Mouse (Mus musculus) telencephalon, adult 2 months (tissue): ENCODE results near the gene Tmx2.
A peak's percentile ranks its signal among the peaks of the same experiment; 100 is the strongest.
"Not testable (repeated sequence)": the region's sequence is repeated elsewhere in the genome, so short reads cannot be mapped to it uniquely, and the experiment has no call there.

Experiments
- DNase-seq: peaks from one replicate; pipeline ENCODE4 v3.0.0-alpha.2; 2011; ENCODE audit warnings: low read depth, low spot score

Gene Tmx2

DNA sequence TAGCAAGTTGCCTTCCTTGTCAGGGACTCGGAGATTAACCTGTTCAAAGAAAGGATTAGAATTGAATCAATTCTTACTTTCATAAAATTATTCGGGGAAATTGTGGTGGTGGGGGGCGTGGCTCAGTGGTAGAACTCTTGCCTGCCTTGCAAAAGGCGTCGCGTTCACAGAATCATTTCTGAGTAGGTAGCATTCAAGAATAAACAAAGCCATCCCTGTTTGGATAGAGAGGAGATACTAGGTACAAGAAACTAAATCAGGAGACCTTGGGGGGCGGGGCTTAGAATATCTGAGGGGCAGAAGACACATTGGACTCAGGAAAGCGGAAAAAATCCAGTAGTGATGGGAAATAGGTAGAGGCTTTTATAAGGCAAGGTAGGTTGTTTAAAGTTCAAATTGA is at the start of gene Tmx2:
Tmx2 (minus strand) TSS at position 125 of the 400 bp plus-strand sequence.
- DNase-seq, result no peak

DNA sequence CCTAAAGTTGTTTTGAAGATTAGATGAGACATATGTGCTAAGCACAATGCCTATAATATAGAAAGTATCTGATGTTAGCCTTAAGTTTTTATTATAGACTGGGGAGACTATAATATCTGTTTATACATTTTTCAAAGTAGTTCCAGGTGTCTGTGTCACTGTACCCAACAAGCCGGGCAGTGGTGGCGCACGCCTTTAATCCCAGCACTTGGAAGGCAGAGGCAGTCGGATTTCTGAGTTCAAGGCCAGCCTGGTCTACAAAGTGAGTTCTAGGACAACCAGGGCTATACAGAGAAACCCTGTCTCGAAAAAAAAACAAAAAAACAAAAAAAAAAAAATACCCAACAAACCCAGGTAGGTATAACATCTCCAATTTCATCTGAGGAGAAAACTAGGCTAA is 49.3 kb upstream of the Tmx2 start:
- DNase-seq, result not testable (repeated sequence)

DNA sequence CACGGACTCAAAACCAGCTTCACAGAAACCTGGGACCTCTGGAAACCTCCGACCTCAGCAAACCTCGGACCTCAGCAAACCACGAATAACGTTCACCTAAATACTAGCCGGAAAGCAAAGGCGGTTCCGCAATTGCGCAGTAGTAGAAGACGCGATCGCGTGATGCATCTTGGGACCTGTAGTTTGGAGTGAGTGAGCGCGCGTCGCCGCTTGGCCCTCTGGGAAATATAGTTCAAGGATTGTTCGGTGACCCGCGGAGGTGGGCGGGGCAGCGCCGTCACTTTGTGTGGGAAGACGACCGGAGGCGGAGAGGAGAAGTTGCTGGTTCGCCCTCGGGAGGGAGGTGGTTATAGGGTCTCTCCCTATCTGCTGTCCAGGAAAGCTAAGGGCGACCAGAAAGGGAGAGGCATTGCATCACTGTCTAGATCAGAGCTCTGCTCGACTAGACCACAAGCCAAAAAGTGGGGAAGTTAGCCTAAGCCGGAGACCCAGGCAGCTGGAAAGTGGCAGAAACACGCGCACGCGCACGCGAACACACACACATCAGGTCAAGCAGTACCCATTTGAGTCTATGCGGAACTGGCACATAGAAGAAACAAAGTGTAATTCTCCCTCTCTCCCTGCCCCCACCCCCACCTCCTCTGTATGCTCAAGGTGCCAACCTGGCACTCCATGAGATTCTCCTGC is 48.4 kb upstream of the Tmx2 start, which contains the start of gene Clp1:
Clp1 (minus strand) TSS at position 179 of the 687 bp plus-strand sequence.
- peak; percentile 96 for DNase-seq

DNA sequence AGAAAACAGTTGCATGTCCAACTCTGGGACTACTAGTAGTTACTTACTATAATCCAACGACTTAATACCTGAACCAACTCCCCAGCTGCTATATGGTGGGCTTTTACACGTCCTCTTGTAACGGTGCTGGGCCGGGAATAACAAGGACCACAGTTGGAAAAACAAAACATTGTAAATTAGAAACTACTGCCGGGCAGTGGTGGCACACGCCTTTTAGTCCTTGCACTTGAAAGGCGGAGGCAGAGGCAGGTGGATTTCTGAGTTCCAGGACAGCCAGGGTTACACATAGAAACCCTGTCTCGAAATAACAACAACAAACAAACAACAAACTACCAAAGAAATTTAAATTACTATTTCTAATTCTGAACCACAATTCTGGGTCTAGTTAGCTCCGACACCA is 47.8 kb upstream of the Tmx2 start:
- no peak for DNase-seq

DNA sequence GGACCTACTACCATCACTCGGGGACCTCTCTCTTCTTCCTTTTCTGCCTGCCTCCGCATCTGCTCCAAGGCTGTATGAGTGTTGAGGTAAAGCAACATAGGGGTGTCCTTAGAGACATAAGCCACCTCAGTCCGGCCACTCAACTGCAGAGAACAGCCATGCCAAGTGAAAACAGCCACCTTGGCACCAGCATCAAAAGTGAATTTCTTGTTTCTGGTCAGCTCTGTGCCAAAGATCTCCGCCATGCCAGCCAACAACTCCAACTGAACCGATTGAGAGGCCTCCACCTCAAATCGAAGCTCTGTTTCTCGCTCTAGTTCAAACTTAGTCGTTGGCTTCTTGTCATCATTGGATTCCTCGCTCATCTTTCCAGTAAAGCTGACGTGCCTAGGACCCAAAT is 46.8 kb upstream of the Tmx2 start:
- no peak for DNase-seq

DNA sequence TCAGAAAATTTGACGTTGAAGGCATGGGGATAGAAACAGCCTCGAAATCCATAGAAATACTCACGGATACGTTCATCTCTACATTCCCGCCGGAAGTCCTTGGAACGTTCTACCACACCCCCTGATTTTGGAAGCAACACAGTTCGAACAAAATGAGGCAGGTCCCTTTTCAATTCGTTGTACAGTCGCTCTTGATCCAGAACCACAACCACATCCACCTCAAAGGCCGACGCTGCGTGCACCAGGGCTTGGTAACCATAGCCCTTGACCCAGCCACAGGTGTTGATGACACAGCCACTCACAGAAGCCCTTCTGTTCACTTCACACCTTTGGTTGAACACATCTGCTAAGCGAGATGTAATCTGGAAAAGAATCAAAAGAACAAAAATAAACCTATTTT is 44.9 kb upstream of the Tmx2 start:
- no peak for DNase-seq

DNA sequence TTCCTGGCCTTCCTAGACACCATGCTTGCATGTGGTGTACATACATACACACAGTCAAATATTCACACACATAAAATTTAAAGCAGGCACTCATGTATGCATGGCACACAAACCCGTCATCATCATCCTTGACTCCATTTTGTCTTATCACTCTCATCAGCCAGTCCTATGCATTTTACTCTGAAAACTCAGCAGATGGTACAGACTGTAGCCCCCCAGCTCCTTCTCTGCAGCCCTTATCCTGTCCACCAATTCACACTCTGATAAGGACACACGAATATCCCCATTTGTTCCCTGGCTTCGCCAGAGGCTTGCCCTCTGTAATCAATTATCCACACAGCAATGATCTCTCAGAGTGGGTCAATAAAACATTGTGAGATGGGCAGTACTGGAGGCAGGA is 42.2 kb upstream of the Tmx2 start:
- no peak for DNase-seq

DNA sequence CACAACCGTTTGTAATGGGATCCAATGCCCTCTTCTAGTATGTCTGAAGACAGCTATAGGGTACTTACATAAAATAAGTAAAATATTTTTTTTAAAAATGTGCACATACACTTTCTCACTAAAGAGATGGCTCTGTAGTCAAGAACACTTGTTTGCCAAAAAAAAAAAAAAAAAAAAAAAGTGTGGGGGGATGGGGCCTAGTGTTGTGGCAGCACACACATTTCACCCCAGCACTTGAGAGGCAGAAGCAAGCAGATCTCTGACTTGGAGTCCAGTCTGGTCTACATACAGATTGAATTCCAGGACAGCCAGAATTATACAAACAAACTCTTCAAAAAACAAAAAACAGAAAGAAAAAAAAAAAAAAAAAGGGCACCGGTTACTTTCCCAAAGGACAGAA is 41.8 kb upstream of the Tmx2 start:
- DNase-seq, result no peak

DNA sequence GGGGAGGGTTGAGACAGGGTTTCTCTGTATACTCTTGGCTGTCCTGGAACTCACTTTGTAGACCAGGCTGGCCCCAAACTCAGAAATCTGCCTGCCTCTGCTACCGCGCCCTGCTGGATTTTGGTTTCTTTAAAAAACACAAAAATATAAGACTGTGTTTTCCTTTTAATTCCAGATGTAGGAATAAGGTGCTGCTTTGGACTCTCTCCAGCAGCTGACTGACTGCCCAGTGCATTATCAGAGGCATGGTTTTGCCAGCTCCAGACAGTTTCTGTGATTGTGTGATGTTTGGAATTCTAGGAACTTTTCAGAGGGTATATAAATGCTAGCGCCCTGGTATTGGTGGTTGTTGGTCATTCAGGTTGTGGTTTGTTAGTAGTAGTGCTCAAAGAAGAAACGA is 38.4 kb upstream of the Tmx2 start:
- no peak for DNase-seq

DNA sequence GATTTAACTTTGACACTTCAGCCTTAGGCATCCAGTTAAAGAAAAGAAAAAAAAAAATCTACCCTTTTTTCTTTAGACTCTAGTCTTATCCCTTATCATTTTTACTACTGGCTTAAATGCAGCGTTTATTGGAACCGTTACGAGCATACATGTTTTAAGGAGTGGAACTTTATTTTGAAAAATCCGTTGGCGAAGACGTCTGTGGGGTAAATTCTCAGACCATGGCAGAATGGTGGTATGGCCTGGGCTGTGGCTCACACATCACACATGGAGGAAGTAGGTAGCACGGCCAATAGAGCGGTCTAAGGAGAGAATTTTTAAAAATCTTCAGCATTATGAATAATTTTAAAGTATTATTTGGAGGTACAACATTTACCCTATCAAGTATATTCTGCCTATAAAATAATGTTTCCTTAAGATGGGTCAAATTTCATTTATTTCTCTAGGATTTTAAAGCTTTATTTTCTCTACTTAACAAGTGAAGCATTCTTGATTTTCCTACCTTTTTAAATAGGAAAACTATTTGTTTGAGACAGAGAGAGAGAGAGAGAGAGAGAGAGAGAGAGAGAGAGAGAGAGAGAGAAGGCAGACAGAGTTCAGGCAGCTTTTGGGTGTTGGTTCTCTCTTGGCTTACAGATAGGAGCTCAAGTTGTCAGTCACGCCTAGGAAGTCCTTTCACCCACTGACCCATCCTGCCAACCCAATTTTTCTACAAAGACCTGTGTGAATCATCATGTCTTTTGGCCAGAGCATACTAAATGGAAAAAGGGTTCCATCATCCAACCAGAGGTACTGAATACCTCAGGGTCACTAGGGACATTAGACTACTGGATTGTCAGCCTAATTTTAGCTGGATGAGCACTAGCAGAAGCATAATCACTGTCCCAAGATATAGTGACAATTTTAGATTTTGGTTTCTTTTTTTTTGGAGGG is 37.7 kb upstream of the Tmx2 start:
- DNase-seq, result no peak

DNA sequence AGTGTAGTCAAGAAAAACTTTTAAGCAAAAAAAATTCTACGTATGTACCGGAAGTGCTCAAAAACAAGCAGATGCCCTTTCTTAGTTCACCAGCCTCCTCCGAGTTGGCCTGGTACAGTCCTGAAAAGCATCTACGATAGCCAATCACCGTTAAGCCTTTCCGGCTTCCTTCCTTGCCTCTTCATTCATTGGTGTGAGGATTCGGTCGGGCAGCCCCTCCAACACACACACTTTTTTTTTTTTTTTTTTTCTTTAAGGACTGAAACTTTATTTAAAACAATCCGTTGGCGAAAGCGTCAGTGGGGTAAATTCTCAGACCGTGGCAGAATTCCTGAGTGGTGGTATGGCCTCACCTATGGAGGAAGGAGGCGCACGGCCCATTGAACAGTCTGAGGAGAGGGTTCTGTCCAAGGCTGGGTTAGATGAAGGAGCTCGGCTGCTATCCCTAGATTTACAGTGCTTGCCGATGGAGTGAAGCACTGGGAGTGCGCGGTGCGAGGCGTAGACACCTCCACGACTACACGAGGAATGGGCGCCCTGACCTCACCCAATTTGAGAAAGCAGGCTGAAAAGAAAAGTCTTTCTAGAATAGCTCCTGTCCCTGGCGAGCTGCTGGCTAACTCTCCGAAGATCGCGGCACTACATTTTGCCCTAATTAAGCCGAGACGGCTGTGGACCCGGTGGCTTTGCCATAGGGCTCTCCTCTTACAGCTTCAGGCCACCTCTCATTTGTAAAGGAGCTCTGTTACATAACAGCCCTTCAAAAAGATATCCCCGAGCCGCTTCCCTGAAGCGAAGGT is 36.8 kb upstream of the Tmx2 start:
- peak; percentile 99 for DNase-seq

DNA sequence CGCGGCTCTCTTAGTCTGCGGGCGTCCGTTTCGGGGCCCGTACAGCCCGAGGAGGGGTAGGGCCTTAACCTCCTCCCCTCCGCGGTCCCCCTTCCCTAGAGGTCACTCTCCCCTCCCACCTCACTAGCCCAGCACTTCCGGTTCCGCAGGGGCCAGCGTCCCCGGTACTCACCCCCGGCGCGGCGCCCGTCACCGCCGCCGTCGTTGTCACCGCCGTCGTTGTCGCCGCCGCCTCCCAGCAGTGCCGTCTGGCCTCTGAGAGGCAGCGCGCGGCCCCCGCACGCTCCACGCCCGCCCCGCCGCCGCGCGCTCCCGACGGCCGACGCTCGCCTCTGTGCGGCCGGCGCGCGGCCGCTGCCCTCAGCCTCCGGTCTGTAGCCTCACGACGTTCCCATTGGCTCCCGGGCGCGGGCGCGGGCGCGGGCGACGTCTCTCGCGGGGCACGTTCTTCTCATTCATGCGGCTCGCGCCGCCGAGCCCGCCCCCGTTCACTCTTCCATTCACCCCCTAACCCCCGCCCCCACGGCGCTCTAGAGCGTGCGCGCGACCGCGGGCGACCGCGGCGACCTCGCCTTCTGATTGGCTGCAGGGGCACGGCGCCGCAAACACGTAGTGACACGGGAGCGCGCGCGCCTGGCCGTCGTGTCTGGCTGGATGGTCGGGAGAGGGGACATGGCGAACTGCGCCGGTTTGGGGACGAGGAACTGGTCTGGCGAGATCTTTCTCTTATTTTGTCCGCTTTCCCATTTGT is 36.0 kb upstream of the Tmx2 start, which contains the start of gene Zdhhc5:
Zdhhc5 (minus strand) TSS at position 370 of the 751 bp plus-strand sequence.
- DNase-seq, result peak; percentile 96

DNA sequence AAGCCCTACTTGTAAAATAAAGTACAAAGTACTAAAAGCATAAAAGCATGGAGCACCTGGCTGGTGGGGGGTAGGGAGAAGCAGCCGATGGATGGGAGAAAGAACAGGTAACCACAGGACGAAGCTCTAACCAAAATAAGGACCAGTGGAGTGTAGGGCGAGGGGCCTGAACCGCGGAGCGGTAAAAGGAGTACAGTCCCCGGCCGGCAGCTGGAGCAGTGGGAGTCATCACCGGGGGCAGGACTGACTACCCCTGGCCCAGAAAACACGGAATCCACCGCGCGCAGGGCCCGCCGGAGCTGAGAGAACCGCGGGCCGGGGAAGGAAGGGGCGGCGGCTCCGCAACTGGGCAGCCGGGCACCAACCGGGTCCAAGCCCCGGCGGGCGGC is 35.5 kb upstream of the Tmx2 start:
- no peak for DNase-seq

DNA sequence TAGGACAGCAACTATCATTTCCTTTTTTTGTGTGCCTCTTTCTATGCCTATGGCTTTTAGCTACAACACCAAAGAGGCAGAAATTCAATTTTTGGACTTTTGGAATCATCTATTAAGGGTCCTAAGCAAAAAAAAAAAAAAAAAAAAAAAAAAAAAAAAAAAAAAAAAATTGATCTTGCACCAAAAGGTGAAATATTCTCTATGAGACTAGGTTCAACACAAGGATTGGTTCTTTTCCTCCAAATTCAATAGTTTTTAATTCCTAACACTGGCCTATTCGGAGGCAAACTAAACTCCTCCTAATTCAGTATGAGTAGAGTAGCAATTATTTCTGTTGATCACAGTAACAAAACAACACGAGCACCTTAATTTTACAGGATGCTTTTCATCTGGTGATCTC is 33.0 kb upstream of the Tmx2 start:
- DNase-seq, result no peak

DNA sequence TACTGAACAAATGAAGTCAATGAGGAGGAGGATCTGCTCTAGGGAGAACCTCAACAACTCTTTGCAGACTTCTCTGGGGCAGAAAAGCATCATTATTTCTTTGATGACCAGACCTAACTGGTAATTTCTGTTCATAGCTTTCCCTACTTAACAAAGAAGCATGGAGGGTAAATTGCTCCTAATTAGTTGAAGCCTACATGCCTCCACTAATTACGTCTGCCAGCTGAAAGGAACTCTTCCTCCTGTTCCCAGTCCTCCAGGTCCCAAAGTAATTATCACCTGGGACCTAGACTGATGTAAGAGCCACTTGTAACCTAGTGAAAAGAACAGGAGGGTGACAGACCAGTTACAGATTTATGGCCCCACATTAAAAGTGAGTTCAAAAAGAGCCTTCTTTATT is 28.6 kb upstream of the Tmx2 start:
- DNase-seq, result no peak

DNA sequence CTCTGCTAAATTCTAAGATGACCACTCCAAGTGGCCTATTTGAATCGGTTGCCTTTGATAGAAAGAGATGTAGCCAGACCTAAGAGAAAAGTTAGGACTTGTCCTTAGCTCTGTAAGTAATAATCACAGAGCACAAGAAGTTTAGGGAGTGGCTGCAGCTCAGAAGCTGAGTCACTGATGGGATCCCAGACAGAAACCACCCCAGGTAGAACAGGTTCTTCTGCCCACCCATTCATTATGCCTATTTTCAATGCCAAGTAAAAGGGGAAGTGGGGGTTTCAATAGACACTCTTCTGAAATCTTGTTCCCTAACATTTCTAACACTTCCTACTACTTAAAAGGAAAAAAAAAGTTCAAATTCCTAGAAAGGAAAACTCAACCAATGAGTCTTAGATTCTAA is 26.4 kb upstream of the Tmx2 start:
- DNase-seq, result no peak

DNA sequence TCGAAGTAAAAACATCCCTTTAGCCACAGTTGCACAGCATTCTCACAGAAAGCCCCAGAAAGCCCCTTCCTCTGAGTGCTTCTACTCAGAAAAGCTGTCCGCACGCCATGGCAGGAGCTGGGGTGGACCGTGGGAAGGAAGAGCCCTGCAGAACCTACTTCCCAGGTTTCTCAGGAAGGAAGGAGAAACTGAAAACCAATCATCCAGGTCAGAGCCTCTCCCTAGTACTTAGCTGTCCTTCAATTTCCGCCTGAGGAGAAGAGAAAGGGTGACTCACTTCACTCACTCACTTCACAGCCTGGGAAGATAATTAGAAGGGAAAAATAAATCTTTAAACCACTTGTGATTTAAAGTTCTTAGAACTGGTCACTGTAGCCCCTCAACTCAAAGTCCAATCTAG is 25.4 kb upstream of the Tmx2 start:
- no peak for DNase-seq

DNA sequence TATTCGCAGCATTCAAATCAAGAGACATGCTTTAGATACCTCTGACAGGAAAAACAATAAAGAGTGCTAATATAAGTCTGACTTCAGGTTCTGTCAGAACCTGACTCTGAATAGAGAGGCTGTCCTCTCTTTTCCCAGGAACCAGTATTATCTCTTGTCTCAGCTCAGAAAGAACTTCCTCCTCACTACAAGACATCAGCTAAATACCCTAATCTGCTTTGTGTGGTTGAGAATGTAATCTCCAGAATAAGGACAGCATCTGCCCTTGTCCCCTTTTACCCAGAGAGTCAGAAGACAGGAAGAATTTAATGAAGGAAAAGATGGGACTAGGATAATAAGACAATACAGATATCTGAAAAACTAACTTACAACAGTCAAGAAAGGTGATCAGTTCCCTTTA is 24.6 kb upstream of the Tmx2 start:
- DNase-seq, result no peak

DNA sequence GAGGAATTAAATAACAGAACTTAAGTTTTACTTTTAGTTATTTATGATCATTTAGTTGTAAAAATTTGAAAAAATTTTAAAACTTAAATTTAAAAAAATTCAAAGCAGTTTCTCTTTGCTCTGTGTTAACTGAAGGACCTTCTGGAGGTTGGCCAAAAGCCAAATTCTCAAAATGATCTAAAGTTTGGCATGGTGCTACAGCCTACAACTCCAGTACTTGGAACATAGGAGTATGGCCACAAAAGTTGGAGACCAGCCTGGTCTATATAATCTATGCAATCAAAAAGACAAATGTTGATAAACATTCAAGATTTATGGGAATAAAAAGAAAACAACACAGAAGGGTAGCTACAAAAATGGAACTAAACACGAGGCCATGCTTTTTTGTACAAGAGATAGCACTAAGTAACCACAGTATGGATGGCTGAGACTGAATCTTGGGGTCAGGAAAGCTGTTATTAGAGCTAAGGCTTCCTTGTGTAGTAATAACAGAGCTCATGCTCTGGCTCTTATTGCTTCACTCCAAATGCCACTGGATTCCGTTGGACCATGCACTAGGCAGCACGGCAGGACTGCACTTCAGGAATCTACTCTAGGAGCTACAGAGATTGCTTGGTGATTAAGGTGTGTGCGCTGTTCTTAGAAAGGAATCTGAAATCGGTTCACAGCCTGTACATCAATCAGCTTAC is 16.2 kb upstream of the Tmx2 start:
- DNase-seq, result no peak

DNA sequence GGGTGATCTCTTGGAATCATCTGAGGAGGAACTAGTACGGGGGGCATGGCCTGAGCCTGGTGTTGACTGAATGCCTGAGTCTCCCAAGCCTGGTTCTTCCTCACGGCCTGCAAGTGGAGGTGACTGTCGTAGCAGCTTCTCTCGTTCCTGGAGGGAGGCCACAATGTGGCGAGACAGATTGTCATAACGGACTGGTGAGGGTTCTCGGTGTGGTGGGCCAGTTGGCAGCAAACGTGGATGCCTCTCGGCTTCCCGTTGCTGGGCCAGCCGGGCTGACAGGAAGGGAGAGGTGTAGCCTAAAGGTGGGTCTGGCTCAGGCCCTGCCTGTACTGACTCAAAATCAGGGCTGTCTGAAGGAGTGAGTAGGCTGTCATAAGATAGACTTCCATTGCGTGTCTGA is 11.1 kb upstream of the Tmx2 start:
- no peak for DNase-seq
